ENCODE assay signal across 8 mouse cellular contexts in the genomic region with DNA sequence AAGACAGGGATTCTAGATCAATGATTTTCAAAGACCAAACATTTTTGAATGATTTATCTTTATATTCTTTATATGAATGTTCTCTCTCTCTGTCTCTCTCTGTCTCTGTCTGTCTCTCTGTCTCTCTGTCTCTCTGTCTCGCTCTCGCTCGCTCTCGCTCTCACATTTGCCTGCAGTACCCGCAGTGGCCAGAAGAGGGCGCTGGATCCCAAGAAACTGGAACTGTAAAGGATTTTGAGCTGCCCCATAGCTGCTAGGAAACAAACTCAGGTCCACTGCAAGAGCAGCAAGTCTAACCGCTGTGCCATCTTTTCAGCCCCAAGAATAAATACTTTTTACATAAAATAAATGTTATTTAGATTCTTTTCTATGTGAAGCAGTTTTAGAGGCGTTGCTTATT.
A peak's percentile ranks its signal among the peaks of the same experiment; 100 is the strongest.
DNase-seq lines count a peak whose midpoint lies in the region; ATAC-seq and TF ChIP-seq lines count a peak whose summit lies in the region.

No protein-coding gene starts in this region.

- ATAC-seq in heart, embryonic 12.5 days (ENCODE audit: insufficient number of reproducible peaks, low FRiP score) = no peak
- no peak for ATAC-seq in neural tube, embryonic 11.5 days (ENCODE audit: insufficient read depth, low FRiP score, low TSS enrichment)

- no peak for TF ChIP-seq POLR2A in thymus, adult 2 months (IDR thresholded peaks at IDR 0.05; ENCODE audit: control insufficient read depth, extremely low read depth, insufficient read depth, low read length, poor library complexity)

- H3K4me1 ChIP-seq in heart, embryonic 12.5 days (replicated peaks) = no peaks in the 10 kb centered on the region
- H3K4me1 ChIP-seq in thymus, adult 2 months (replicated peaks; ENCODE audit: control insufficient read depth, insufficient read depth, low read length) = no peaks in the 10 kb centered on the region
- no peaks in the 10 kb centered on the region for H3K4me1 ChIP-seq in neural tube, embryonic 11.5 days (ENCODE audit: control insufficient read depth, insufficient read depth, low read length)

- intact Hi-C loops in heart, postnatal 14 days (cut with DNase I) = no loop called here
- intact Hi-C loops in left cerebral cortex, postnatal 36 days (cut with DNase I) = no loop called here

- WGBS in heart, embryonic 12.5 days = 34% methylated on average over 8 of the region's 8 CpGs
- 37% methylated on average over 8 of the region's 8 CpGs for WGBS in thymus, adult 2 months
- WGBS in neural tube, embryonic 11.5 days = 38% methylated on average over 8 of the region's 8 CpGs

- H3K9ac ChIP-seq in heart, embryonic 12.5 days = no peak overlapping the region
- no peak overlapping the region for H3K9ac ChIP-seq in neural tube, embryonic 11.5 days (ENCODE audit: low read length)

- peak; percentile 2 to 53 for DNase-seq in heart, postnatal 14 days
- peak; percentile 24 for DNase-seq in thymus, adult 2 months
- DNase-seq in thymus, adult 18-20 months = no peak
- DNase-seq in c-Kit-positive CD71-negative TER-119-negative erythroid progenitor cells, embryonic 14.5 days (ENCODE audit: low read depth) = peak; percentile 12
- peak; percentile 27 for DNase-seq in induced T-regulatory cell, adult 2 months (ENCODE audit: low read depth)
- DNase-seq in neural tube, embryonic 11.5 days (ENCODE audit: low spot score) = peak; percentile 51
- no peak for DNase-seq in left cerebral cortex, postnatal 36 days (ENCODE audit: low spot score in 2 of 2)

- H3K9me3 ChIP-seq in heart, embryonic 12.5 days (replicated peaks) = no peaks in the 10 kb centered on the region
- no peaks in the 10 kb centered on the region for H3K9me3 ChIP-seq in neural tube, embryonic 11.5 days (ENCODE audit: control insufficient read depth, low read length)

- H3K4me2 ChIP-seq in heart, embryonic 12.5 days = no peak overlapping the region
- H3K4me2 ChIP-seq in neural tube, embryonic 11.5 days (ENCODE audit: low read depth) = no peak overlapping the region

- no peak overlapping the region for H3K4me3 ChIP-seq in heart, embryonic 12.5 days
- no peak overlapping the region for H3K4me3 ChIP-seq in thymus, adult 2 months (ENCODE audit: control insufficient read depth, insufficient read depth, low read length)
- no peak overlapping the region for H3K4me3 ChIP-seq in neural tube, embryonic 11.5 days (ENCODE audit: low read depth, low read length)

- H3K36me3 ChIP-seq in heart, embryonic 12.5 days = no peaks in the 10 kb centered on the region
- H3K36me3 ChIP-seq in thymus, adult 2 months (ENCODE audit: control insufficient read depth, insufficient read depth, low read length) = no peaks in the 10 kb centered on the region
- H3K36me3 ChIP-seq in neural tube, embryonic 11.5 days (ENCODE audit: control insufficient read depth, insufficient read depth, low read length) = no peaks in the 10 kb centered on the region

- TF ChIP-seq CTCF in thymus, adult 2 months (IDR thresholded peaks at IDR 0.05; ENCODE audit: borderline replicate concordance, control insufficient read depth, extremely low read depth, insufficient read depth, low read length, poor library complexity) = no peak

- H3K27me3 ChIP-seq in heart, embryonic 12.5 days (replicated peaks) = no peaks in the 10 kb centered on the region
- H3K27me3 ChIP-seq in thymus, adult 2 months (ENCODE audit: control insufficient read depth, insufficient read depth, low read length) = no peaks in the 10 kb centered on the region
- H3K27me3 ChIP-seq in neural tube, embryonic 11.5 days (ENCODE audit: control insufficient read depth, insufficient read depth, low read length) = no peaks in the 10 kb centered on the region

- no peak overlapping the region for H3K27ac ChIP-seq in heart, embryonic 12.5 days (ENCODE audit: poor library complexity, severe bottlenecking)
- no peak overlapping the region for H3K27ac ChIP-seq in thymus, adult 2 months (ENCODE audit: control insufficient read depth, insufficient read depth, low read length)
- no peak overlapping the region for H3K27ac ChIP-seq in neural tube, embryonic 11.5 days (ENCODE audit: low read depth, low read length)

Comparison
In these comparisons a context has a peak if more than half of its experiments do, and no peak if none do; other contexts are left out.
1. DNase-seq: peak in heart, postnatal 14 days (2 of 2), thymus, adult 2 months (single experiment), c-Kit-positive CD71-negative TER-119-negative erythroid progenitor cells, embryonic 14.5 days (single experiment), induced T-regulatory cell, adult 2 months (single experiment) and neural tube, embryonic 11.5 days (single experiment); none in thymus, adult 18-20 months (0 of 2) and left cerebral cortex, postnatal 36 days (0 of 2).